Mouse (Mus musculus) v-Abl transformed pro-B cells (cell line): ENCODE data around the gene Gnaq.

Source experiments
- in situ Hi-C, 2 experiments: fragments of 400-800 bp; cut with MboI; formaldehyde crosslinking; loops; one replicate each; pipeline ENCODE4 v1.15.1; 2025; ENCODE audit not compliant: unreplicated experiment in 2 of 2

Gene Gnaq

DNA sequence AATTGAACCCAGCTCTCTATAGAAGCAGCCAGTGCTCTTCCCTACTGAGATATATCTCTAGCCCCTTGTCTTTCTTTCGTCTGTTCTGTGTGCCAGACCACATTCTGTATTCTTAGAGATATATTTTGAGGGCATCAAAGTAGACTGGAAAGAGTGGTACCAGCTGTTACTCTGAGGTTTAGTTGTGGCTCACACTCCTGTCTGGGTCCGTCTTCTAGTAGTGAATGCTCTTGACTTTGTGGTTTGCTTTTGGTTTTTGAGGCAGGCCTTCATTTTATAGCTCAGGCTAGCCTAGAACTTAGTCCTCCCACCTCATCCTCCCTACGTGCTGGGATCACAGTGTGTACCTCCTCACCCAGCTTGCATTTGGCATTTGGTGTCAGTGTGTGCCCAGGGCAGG, 54.4 kb downstream of the Gnaq start:
- in situ Hi-C loops = no loop called here

- in situ Hi-C loops = no loop called here
Measured at GRCm38 (mm10) chr19:16187952-16188351, 55.3 kb downstream of the Gnaq start.

DNA sequence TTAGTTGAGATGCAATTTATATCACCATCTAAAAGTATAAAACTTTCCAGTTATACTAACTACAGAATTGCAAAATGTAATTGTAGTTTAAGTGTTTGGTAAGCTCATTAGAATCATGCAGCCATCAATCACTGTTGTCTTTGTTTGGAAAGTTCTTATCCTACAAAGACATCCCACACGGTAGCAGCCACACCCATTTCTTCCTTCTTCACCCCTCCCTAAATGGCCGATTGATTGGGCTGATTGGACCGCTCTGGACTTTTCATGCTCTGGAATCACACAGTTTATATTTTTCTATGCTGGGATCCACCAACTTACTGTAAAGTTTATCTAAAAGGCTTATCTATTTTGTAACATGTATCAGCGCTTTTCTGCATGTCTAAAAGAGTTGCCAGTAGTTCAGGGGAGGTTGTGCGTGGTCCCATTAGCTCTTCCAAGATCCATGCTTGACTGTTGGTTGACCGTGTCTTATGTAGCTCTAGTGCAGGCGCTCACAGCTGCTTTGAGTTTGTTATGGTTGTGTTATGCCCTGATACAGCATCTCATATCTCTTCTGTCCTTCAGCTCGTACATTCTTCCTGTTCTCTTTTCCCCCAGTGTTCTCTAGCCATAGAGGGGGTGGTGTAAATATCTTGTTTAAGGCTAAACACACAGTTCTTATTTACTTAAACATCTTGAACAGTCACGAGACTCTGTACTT, 56.6 kb downstream of the Gnaq start:
- in situ Hi-C loops = no loop called here

DNA sequence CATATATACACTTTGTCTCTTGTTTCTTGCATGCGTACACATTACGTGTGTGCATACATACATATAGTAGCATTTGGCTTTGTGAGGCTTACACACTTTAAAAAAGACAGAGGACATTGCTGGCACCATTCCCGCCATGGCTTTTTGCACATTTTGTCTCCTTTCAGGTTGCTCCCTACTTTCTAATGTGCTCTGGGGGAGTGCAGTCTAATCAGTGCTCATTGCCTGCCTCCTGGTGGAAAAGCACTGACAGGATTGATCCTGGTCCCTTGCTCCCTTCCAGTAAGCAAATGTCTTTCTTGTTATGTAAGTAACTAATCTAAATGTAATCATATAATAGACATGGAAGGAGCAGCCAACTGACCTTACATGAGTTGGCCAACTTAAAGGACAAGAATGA, 65.5 kb downstream of the Gnaq start:
- in situ Hi-C loops = no loop called here

DNA sequence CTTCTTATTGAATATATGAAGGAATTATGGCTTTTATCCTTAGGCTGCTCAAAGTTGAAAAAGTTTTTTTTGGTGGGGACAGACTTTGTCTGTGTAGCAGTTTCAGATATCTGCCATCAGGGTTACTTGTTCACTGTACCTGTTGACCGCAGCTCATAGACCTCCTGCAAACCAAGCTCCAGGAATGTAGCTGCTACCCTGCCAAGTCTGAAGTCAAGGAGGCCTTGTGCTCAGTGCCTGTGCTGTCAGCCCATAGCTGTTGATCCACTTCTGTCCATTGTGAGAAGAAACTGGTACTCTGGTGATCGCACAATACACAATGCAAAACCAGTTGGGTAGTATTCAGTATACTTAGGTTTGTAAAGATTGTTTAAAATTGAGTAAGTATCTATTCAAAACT, 68.7 kb downstream of the Gnaq start:
- in situ Hi-C loops = no loop called here

- in situ Hi-C loops = no loop called here
Measured at GRCm38 (mm10) chr19:16204776-16205680, 72.4 kb downstream of the Gnaq start.

- in situ Hi-C loops = no loop called here
Measured at GRCm38 (mm10) chr19:16209616-16210015, 77.0 kb downstream of the Gnaq start.

DNA sequence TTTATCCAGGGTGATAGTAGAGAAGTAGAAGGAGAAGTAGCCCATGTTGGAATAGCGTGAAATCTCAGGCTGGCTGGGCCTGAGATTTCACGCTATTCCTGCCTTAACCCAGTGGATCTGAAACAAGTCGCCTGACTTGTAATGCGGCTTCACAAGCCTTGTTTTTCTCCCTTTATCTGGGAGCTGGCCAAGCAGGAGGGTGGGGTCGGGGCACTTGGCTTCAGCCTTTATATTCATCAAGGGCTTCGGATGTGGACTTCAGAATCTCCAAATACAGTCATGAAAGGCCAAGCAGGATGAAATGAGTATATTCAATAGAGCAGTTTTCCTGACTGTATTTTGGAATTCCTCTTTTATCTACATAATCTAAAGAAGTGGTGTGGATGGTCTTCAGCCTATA, 82.3 kb downstream of the Gnaq start:
- in situ Hi-C loops = no loop called here

GRCm38 (mm10) chr19:16215430-16216016, 82.9 kb downstream of the Gnaq start:
- in situ Hi-C loops = no loop called here

- in situ Hi-C loops = no loop called here
Measured at GRCm38 (mm10) chr19:16219978-16220377, 87.3 kb downstream of the Gnaq start.

DNA sequence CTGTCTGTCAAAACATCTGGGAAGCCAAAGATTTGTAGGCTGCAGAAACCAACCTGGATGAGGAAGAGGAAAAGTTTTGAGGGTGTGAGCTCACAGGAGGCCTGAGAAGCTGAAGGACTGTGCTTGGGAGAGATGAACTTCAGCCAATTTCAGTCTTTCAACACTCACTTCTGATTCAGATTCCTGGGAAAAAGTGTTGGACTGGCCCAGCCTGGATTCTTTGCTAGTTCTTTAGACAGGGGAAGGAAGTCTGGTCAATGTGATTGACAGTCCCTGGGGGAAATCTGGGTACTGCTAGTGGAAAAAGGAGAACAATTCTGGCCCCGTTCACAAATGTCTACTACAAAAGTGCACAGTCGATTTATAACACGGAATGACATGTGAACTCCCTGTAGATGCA, 89.9 kb downstream of the Gnaq start:
- in situ Hi-C loops = no loop called here

- in situ Hi-C loops = no loop called here
Measured at GRCm38 (mm10) chr19:16223126-16223525, 90.5 kb downstream of the Gnaq start.

GRCm38 (mm10) chr19:16224831-16225230, 92.2 kb downstream of the Gnaq start:
- in situ Hi-C loops = no loop called here

- in situ Hi-C loops = no loop called here
Measured at GRCm38 (mm10) chr19:16231584-16231983, 99.0 kb downstream of the Gnaq start.

DNA sequence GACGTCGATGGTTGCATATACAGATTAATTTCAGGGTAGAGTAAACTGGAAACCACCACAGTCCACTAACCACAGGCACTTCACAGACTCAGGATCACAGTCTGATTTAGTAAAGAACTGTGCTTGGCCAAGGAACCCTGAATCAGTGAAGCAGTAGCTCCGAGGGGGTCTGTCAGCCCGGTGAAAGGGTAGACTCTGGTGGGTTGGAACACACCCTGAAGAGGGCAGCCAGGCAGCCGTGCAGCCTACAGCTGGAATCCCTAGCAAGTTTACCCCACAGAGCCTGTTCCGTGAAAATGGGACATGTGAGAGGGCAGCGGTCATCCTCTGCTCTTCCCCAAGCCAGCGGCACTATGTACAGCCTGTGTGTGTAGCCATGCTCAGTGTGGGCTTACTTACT, 103.0 kb downstream of the Gnaq start:
- in situ Hi-C loops = no loop called here

GRCm38 (mm10) chr19:16237034-16237433, 104.4 kb downstream of the Gnaq start:
- in situ Hi-C loops = no loop called here

- in situ Hi-C loops = no loop called here
Measured at GRCm38 (mm10) chr19:16238072-16238471, 105.4 kb downstream of the Gnaq start.

DNA sequence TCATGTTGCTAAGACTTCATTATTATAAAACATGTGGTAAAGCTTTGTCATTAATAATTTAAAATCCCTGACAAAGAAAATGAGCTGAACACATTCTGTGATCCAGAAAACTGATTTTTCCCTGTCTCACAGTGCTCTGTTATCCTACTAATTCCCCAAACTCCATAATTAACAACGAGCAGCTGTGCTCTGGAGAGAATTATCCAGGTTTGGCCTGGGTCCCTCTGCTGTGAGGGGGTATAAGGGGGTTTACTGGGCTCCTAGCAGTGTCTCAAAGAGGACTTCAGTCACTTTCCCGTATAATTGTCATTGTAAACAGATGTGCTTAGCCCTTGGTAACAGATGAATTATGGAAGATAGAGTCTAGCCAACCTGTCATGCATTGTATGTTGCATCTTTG, 105.9 kb downstream of the Gnaq start:
- in situ Hi-C loops = no loop called here

GRCm38 (mm10) chr19:16242708-16243107, 110.1 kb downstream of the Gnaq start:
- in situ Hi-C loops = no loop called here

DNA sequence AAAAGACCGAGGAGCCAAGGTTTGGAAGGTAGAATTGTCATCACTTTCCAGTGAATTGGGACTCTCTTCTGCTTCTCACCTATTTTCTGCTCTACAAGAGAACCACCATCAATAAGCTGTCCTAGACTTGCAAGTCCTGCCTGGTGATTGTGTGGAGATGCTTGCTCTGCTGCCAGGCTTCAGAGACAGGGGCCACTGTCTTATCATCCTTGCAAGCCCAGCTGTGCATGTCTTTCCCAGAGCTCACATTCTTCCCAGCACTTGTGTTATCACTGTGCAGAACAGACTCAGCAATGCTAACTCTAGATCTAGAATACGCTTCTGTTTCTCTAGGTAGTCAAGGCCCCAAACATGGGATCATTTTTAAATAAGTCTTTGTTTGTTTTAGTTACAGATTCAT, 116.4 kb downstream of the Gnaq start:
- in situ Hi-C loops = no loop called here

- in situ Hi-C loops = no loop called here
Measured at GRCm38 (mm10) chr19:16250921-16251320, 118.3 kb downstream of the Gnaq start.

GRCm38 (mm10) chr19:16251819-16252218, 119.2 kb downstream of the Gnaq start:
- in situ Hi-C loops = no loop called here
